Mouse (Mus musculus) v-Abl transformed pro-B cells (cell line): ENCODE measurements around the gene Cercam.
"Not testable (repeated sequence)": the region's sequence is repeated elsewhere in the genome, so short reads cannot be mapped to it uniquely, and the experiment has no call there.

Source experiments
- in situ Hi-C, 2 experiments: fragments of 400-800 bp; cut with MboI; formaldehyde crosslinking; loops; one replicate each; pipeline ENCODE4 v1.15.1; 2025; ENCODE audit not compliant: unreplicated experiment in 2 of 2

Gene Cercam

DNA sequence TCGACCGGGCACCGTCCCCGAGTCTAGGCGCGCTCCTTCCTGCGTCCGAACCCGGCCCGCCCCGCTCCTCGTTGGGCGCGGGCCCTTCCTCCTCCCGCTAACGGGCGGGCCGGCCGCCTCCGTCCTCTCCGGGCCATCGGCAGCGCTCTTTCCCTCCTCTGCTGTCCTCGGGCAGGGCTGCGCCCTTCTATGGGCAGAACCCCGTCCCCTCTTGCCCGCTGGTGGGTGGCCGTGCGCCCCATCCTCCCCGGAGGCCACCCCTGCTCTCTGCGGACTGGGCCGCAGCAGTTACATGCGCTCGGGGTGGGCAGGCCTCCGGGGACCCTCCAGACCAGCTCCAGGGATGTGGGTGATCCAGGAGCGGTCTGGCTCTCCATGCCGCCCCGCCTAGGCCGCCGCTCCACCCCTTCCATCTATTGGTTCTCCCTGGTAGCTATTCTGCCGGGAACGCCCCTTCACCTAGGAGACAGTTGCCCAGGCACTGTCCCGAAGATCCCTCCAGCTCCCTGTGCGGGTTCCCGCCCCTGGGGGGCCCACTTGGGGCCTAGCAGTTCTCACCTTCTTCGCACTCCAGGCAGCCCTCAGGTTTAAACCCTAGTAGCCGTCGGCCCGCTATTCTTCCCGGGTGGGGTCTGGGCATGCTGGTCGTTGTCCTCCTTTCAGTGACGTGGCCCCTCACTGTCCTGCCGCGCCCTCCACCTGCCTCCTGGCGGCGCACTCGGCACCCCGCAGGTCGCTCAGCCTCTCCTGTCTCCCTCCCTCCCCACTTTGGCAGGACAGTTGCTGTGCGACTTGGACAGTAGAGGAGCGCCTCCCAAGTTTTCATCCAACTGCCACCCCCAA lies 21.2 kb downstream of the Cercam start:
- in situ Hi-C loops = no loop called here

DNA sequence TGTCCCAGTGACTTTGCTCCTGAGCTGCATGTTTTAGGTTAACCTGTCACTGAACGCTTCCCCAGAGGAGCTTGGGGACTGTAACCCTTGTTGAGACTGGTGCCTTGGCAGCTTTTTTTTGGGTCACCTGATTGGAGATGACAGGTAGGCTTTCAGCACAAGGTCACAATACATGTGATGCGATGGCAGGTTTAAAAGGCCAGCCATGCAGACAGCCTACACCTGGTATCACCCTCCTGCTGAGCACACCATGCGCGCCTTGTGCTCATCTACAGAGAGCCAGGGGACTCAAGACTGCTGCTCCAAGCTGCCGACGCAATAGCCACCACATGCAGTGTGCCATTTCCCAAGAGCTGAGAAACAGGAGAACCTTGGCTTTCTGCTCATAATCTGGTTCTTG lies 22.8 kb downstream of the Cercam start:
- in situ Hi-C loops = no loop called here

DNA sequence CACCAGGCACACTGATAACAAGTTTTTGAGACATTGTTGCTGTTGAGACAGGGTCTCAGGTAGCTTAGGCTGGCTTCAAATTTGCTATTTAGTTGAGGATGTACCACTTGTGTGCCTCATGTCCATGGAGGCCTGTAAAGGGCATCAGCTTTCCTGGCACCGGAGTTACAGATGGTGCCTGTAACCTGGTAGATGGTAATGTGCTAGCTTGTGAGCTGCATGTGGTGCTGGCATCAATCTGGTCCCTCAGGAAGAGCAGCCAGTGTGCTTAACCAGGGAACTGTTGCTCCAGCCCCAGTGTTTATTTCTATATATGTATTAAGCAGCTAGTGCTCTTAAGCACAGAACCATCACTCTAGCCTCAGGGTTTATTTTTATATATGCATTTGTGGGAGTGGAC lies 27.1 kb downstream of the Cercam start:
- in situ Hi-C loops = no loop called here

DNA sequence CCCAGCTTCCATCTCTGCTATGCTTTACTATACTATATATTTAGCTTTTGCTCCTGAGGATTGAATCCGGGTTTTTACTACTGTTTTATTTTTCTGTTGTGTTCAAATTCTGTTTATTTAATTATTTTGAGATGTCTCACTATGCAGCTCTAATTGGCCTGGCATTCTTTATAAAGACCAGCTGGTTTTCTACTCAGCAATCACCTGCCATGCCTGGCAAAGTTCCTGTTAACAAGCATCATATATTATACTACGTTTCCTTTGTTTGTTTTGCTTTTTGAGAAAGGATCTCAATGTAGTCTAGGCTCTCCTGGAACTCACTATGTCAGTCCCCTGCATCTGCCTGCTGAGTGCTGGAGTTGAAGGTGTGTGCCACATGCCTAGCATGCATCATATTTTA lies 28.4 kb downstream of the Cercam start:
- in situ Hi-C loops = no loop called here

DNA sequence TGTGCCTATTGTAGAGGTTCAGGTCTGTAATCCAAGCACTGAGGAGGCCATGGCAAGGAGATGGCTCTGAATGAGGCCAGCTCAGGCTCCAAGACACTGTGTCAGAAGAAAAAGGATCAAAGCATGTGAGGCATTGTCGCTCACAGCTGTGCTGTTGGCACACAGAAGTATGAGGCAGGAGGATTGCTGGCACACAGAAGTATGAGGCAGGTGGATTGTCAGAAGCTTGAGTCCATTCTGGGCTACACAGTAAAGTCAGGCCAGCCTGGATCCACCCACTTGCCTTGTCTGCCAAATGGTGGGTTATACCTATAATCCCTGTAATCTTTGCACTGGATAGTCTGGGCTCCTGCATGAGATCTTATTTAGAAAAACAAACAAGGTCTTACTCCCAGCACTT lies 29.1 kb downstream of the Cercam start:
- in situ Hi-C loops = no loop called here

DNA sequence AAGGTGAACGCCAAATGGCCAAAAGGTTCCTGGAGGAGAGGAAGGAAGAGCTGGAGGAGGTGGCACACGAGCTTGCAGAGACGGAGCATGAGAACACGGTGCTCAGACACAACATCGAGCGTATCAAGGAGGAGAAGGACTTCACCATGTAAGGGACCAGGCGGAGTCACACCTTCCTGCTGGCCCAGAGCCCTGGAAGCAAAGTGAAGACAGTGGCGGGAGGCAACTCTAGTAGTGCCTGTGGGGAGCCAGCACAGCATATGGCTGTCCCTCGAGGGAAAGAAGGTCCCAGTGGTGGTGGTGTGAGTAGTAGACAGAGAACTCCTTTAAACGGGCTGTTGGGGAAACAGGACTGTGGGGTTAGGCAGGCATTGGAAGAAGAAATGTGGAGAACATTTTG lies 33.2 kb downstream of the Cercam start:
- in situ Hi-C loops = no loop called here

DNA sequence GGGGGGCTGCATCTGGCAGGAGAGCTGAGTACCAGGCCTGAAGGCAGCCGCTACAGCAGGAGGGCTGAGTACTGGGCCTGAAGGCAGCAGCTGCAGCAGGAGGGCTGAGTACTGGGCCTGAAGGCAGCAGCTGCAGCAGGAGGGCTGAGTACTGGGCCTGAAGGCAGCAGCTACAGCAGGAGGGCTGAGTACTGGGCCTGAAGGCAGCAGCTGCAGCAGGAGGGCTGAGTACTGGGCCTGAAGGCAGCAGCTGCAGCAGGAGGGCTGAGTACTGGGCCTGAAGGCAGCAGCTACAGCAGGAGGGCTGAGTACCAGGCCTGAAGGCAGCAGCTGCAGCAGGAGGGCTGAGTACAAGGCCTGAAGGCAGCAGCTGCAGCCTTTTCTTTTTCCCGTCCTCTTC lies 39.2 kb downstream of the Cercam start:
- in situ Hi-C loops = not testable (repeated sequence)

DNA sequence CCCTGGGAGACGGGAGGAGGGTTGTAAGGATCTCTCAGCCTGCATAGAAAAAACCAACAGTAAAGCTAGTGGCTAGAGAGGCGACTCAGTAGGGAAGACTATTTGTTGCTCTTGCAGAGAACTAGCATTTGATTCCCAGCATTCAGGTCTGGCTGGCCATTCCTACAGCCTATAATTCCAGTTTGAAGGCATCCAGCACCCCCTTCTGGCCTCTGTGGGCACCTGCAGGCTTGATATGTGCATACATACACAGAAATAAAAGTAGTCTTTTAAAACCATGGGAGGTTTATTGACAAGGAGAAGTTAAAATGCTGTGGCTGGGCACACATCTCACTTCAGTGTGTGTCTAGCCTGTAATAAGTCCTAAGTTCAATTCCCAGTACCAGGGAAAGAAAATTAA lies 41.1 kb downstream of the Cercam start:
- in situ Hi-C loops = loop anchor here in 1 of 2 experiments (5.0 kb wide), 1 partner anchor 93 kb away; no protein-coding TSS in a partner anchor

DNA sequence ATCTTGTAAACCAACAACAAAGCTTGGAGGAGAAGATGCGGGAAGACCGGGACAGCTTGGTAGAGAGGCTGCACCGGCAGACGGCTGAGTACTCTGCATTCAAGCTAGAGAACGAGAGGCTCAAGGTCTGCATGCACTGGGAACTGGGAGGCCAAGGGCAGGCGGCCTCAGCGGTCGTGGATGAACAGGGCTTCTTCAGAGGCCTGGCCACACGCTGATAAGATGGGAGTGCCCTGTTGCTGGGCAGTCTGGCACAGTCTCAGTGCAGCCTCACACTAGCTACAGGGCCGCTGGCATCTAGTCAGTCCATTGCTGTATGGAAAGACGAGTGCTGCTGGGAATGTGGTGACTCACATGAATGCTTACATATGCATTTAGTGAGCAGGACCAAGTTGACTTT lies 48.7 kb downstream of the Cercam start:
- in situ Hi-C loops = no loop called here

DNA sequence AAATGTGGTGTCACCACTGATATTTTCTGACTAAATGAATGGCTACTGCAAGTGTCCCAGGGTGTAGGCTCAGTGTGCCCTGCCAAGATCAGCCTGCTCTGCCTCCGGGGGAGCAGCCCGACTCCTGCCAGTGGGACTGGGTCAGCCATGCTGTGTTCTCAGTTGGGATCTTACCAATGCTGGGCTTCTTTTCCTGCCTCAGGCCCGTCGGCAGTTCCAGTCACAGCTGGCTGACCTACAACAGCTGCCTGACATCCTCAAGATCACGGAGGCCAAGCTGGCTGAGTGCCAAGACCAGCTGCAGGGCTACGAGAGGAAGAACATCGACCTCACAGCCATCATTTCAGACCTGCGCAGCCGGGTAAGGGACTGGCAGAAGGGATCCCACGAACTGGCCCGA lies 53.0 kb downstream of the Cercam start:
- in situ Hi-C loops = no loop called here

DNA sequence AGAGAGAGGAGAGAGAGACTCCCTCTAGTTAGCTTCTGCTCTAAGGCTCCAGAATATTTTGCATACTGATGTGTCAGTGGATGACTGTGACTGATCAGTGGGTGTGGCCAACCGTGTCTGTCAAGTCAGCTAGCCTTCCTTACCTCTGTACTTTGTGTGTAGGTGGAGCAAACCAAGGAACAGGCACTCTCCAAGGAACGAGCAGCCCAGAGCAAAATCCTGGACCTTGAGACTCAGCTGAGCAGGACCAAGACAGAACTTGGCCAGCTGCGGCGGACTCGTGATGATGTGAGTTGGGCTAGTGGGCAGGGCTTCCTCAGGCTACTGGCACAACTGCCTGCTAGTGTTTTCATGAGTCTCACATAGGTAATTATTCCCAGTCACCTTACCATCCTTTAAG lies 57.6 kb downstream of the Cercam start:
- in situ Hi-C loops = no loop called here

DNA sequence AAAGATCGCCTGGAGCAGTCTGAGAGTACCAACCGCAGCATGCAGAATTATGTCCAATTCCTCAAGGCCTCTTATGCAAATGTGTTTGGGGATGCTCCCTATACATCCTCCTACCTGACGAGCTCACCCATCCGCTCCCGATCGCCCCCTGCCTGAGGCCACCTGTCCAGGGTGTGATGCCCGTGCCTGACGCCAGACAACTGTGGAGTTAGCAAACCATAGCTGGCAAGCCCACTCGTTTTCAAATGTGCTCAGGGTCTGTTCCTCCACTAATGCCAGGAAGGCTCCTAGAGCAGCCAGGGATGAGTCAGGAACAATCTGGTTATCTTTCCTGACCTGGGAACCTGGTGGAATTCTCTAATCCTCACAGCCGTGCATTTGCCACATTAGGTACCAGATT lies 61.5 kb downstream of the Cercam start:
- in situ Hi-C loops = loop anchor here in 1 of 2 experiments (5.0 kb wide), 1 partner anchor 37 kb away; the partner anchor contains the start of gene Sptan1

DNA sequence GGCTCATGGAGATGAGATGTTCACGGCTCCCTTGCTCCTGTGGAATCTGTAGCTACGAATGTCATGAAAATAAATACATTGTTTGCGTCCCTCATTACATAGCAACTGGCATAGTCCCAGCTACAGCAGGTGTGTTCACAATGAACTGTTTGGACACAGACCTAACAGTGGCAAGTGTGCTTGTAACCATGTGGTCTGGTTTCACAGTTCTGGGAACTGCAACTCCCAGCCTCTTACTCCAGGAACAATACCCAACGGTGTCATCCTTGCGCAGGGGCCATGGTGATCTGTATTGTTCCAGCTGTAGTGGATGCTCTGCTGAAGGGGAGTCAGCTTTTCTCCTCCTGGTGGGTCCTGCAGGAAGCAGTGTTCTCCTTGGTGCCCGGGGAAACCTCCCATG lies 62.2 kb downstream of the Cercam start:
- in situ Hi-C loops = loop anchor here in 1 of 2 experiments (5.0 kb wide), 1 partner anchor 36 kb away; the partner anchor contains the start of gene Sptan1
